Mouse (Mus musculus) adrenal gland, adult 2 months (tissue): ENCODE results near the gene Rgs19. TPM values are rescaled to one million over a fixed set of nuclear protein-coding genes. Genes with fewer than 3 reads are reported as not detected.
A peak's percentile ranks its signal among the peaks of the same experiment; 100 is the strongest.

Experiments
- DNase-seq: peaks from one replicate; pipeline ENCODE4 v3.0.0; 2021
- long read RNA-seq: library from polyadenylated mRNA; stranded (forward); transcript quantifications from one replicate; pipeline ENCODE4 v2.0.0, GENCODE M21; 2021
- polyA plus RNA-seq: library from polyadenylated mRNA; depleted of rRNA; stranded (reverse); fragments of >200 nt; gene quantifications from 2 replicates; pipeline ENCODE4 v1.2.3, GENCODE M21; 2012; rRNA removed
- total RNA-seq, 2 experiments: library from RNA; stranded (reverse); gene quantifications; 2 replicates each; pipeline ENCODE4 v1.2.3; 2021

The Rgs19 gene
- total RNA-seq (10 to 100 TPM; 21.4 to 31.1 TPM), polyA plus RNA-seq (61.2 and 67.3 TPM in 2 replicates)
- long read RNA-seq, transcript Rgs19-201 (6 exons, 1,511 nt): major isoform, 8 of 14 reads
- long read RNA-seq, partial matches to known transcripts: 1 of 14 reads
- long read RNA-seq, other reads (novel, unspliced or antisense): 1 of 14 reads

DNA sequence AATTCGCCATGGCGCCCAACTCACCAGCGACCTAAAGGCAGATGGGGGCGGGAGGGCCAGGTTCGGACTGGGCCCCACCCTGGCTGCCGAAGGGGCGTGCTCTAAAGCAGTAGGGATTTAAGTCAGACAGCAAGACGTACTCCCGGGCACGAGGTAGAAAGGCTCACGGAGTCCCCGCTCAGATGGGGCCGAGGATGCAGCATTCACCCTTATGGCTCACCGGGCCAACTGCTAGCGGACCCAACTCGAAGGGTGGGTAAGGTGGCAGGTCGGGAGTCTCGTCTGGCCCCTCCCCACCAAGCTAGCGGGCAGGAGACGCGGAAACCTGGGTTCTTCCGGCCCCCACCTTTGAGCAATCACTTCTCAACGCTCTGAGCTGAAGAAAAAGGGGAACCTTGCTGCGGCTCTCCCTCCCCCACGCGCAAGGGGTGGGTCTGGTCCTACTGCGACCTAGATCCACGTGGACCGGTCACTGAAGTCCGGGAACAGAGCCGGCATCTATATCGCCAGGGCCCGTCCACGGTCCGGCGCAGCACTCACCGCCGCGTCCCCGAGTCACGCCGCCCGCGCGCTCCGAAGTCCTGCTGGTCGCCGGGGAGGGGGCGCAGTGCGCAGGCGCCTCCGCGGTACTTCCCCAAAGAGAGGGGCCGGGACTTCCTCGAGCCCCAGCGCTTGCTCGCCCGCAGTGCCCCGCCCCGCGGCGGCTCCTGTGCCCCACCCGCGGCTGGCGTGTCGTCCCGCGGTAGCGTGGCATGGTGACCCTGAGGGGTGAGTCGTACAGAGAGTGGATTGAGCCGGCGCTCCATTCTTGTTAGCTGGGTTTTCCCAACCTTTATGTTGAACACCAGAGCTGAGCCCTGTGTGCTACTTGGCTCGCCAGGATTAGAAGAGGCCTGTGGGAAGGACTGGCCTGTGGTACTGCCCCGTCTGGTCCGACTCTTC is at the start of gene Rgs19:
Gene Rgs19 (minus strand): TSS at position 639 of the 942 bp plus-strand sequence.
- DNase-seq: peak; percentile 95

DNA sequence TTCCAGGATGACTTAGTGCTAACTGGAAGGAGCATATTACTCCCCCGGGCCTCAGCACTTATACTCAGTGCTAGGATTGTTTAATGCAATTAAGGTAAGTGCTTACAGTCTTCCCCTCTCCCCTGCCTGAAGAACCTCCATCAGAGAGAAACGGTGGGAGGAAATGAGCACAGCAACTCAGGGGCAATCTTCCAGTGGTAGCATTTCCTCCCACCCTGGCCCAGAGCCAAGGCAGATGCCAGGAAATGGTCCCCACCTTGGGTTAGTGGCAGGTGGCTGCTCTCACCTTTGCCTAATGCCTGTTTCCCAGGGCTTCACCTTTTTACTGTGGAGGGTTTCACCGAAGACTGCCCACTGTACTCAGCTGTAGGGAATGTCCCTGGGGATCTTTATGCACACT is 36.3 kb upstream of the Rgs19 start:
- no peak for DNase-seq

- no peak for DNase-seq
Measured at GRCm38 (mm10) chr2:181727659-181728262, 34.0 kb upstream of the Rgs19 start.

DNA sequence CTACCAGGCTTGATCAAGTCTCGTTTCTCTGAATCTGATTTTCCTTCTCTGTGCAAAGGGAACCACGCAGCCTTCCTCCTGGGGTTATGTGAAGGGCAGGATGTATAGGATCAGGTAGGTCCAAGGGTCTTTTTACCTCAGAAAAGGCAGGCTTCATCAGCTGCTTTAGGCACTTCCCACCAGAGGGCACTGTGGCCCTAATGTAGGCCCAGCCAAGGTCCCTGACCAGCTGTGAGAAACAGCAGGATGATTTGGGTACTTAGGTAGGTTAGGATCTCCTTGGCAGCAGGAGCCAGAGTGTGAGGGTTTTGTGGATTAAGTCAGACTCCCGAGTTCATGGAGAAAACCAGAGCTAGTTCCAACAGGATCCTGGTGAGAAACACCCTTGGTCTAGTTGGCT is 28.4 kb upstream of the Rgs19 start:
- no peak for DNase-seq

DNA sequence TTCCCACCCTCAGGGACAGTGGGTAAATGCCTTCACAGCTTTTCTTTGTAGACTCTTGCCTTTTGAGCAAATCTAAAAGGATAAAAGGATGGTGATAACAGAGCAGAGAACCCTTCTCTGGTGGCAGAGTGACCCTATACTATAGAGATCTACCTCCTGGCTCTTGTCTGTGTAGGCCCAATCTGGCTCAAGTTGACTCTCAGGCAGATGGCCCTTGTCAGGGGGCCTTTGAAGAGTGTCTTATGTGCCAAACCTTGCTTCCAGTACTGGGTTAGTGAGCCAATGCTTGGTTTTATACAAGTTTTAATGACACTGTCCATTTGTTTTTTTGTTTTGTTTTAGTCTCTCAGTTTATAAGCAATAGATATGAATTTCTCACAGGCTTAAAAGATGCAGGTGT is 27.4 kb upstream of the Rgs19 start:
- DNase-seq: no peak

DNA sequence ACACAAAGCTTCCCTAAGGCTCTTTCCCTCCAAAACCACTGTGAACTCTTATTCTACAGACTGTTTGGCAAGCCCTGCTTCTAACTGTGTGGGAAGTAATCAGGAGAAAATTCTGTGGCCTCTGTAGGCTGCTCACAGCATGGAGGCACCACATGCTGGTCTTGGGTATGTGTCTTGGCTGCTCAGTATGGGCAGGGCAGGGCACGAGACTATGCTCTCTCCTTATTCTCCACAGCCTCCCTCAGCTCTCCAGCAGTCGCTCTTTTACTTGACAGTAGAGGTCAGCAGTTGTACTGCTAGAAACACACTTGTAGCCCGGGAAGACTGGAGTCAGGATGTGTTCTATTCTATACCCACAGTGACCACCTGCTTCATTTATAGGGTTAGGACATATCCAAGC is 26.3 kb upstream of the Rgs19 start:
- DNase-seq: no peak

DNA sequence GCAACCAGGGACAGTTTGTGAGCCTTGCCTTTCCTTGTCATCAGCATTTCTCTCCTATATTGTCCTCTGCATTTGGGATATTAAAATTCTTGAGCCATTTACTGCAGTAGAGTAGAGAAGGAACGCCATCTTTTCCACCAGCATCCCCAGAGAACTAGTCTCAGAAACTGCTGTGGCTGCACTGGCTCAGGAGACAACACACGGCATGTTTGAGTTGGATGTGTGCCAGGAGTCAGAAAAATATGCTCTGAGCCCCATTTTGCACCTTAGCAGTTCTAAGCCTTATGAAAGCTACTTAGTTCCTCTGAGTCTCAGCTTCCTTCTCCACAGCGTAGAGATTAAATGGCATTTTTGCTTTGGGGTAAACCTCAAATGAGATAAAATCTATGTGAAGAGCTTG is 23.2 kb upstream of the Rgs19 start:
- no peak for DNase-seq

DNA sequence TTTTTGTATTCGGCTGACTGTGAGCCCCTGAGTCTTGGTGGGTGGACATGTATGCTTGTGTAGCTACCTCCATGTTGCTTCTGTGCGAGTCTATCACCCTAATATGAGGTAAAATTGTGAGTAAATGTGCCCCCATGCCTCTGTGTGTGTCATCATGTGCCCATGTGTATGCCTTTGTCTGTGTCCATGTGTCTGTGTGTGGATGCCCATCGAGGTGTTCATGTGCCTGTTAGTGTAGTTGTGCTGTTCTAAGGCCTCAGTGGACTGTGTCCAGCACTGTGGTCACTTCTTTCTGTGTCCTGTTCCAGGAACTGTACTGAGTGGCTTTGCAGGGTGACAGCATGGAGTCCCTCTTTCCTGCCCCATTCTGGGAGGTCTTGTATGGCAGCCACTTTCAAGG is 21.6 kb upstream of the Rgs19 start:
- DNase-seq: no peak

- DNase-seq: no peak
Measured at GRCm38 (mm10) chr2:181714903-181715326, 21.1 kb upstream of the Rgs19 start, which contains the start of gene Oprl1. TSS of gene Oprl1 (plus strand) at chr2:181715016.

DNA sequence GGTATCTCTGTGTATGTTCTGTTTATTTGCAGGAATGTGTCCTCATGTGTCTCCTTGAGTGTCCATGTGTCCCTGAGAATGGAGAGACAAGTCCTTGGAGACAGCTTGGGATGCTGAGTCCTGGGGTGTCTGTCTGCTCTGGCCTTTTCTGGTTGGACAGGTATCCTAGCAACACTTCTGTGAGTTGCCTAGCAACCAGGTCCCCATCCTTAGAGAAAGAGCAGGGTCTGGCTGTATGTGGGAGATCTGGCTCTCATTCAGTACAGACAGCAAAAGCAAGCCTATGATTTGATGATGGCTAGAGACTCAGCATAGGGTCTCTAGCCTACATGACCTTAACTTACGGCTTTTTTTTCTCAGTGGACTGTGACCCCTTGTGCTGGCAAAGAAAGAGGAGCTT is 20.0 kb upstream of the Rgs19 start:
- no peak for DNase-seq

DNA sequence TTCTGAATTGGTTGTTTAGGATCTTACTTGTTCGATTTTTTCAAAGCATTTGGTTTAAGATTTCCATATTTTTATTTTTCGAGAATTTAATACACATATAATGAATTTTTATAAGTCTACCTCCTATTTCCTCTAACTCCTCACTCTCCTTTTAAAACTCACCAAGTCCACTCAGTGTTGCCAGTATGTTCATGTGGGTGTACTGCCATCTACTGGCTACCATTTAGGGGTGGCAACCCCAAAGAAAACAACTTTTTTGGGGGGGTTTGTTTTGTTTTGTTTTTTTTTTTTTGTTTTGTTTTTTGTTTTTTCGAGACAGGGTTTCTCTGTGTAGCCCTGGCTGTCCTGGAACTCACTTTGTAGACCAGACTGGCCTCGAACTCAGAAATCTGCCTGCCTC is 12.9 kb upstream of the Rgs19 start:
- DNase-seq: peak; percentile 25

DNA sequence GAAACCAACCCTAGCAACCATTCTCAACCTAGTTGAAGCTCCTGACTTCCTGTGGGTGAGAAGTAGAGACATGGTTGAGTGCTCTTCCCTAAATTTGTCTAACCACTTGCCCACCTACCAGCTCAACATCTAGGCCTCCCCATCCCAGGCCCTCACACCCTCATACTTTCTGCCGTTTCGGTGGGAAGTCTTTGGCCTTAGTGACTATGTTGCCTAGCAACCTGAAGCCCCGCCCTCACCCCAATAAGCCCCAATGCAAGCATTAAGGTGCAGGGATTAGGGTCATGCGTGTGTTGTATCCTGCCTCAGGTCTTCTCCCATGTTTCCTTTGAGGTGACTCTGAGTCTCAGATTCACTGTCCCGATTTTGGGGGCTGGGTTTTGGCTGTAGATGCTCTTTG is 4.5 kb upstream of the Rgs19 start, which contains the start of gene Lkaaear1:
Gene Lkaaear1 (minus strand): TSS at position 202 of the 400 bp plus-strand sequence.
- no peak for DNase-seq

- no peak for DNase-seq
Measured at GRCm38 (mm10) chr2:181696801-181697420, 3.1 kb upstream of the Rgs19 start.

- no peak for DNase-seq
Measured at GRCm38 (mm10) chr2:181695776-181696175, 2.0 kb upstream of the Rgs19 start.

DNA sequence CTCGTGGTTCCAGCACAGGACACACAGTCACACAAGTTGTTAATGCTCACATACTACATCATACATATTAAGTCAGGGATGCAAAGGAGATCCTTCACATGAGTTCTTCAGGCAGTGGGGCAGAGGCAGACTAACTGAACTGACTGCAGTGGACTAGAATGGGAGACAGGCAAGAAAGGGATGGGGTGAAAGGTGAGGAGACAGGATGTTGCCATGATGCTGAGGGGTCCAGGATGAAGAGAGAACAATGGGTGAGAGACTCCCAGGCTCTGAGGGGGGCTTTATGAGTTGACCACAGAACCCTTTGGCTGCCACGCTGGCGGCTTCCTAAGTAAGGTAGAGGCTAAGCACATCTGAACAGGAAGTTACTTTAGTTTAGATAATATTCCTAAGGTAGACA is 804 bp upstream of the Rgs19 start:
- DNase-seq: no peak

DNA sequence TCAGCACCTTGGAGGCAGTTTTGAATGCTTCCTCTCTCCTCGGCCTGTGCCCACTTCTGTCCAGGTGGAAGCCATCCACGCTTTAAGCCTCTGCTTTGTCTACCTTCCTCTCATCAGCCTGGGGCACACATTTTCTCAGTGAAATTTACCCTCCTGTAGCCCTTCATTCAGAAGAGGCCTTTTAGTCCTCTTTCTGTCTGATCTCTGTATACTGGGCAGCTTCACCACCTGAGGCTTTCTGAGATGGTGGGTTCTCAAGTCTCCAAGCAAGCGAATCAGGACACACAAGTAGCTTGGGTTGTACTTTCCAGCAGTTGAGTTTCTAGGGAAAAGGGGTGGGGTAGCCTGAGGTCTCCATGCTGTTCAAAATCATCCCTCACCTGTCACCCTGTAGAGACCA is 1.5 kb downstream of the Rgs19 start:
- DNase-seq: no peak

DNA sequence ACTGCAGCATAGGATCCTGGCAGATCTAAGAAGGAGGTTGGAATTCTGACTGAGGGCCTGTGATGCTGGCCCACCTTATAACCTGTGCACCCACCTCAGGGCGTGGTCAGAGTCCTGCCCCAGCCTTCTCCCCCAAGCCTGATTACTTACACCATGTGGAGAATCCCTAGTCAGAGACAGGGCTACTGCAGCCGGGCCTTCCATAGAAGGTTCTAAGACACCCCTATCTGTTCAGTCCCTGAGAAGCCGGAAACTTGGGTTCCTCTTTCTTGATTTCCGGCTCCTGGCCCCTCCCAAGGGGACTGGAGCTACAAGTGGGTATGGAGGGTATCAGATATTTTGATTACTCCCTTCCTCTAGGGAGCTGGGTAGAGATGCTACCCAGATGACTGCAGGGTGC is 2.2 kb downstream of the Rgs19 start:
- DNase-seq: no peak

- DNase-seq: no peak
Measured at GRCm38 (mm10) chr2:181691083-181691482, 2.7 kb downstream of the Rgs19 start.

GRCm38 (mm10) chr2:181689466-181690160 is 4.2 kb downstream of the Rgs19 start:
- DNase-seq: no peak

DNA sequence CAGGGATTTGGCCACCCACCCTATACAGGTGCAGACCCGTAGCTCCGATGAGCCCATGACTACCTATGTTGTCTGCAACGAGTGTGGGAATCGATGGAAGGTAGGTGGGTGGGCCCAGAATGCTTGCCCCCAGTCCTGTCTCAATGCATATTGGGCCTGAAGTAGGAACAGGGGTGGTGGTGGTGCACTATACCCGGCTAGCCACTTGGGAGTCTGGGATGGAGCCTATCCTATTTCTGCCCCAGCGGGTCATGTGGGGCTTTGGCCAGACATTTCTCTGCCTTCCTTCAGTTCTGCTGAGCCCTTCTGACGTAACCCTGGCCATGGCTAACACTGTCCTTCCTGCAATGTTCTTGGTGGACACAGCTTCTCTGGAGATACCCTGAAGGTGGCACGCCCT is 6.2 kb downstream of the Rgs19 start:
- no peak for DNase-seq

GRCm38 (mm10) chr2:181685686-181686085 is 8.1 kb downstream of the Rgs19 start:
- no peak for DNase-seq

GRCm38 (mm10) chr2:181684713-181685112 is 9.1 kb downstream of the Rgs19 start:
- no peak for DNase-seq
